Mouse (Mus musculus) layer of hippocampus, adult 9-11 months (tissue): ENCODE results near the gene Eef1akmt1.

Source experiments
- DNase-seq: peaks from one replicate; pipeline ENCODE4 v3.0.0; 2022

Gene Eef1akmt1

DNA sequence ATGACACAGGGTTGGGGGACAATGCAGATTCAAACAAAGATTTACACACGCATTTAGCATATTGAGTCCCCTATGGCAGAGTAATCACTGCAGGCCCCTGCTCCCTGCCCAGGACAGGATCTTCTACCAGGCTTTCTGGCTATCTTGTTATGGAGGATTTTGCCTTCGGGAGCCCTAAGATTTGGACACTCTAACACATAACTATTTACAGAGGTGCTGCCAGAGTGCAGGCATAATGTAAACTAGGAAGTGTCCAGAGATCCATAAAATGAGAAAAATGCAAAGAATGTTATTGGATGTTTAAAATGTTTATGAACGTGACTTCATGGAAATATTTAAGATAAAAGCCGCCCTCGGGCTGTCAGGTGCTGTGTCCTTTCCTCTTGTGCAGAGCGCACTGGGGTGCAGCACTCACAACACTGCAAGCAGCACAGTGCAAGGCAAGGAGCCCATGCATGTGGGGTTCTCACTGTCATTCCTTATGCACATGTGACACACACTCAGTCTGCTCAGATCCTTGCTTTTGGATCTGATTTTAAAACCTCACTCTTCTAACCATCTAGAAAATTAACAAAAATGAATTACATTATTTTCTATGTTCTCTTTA lies 56.2 kb downstream of the Eef1akmt1 start:
- no peak for DNase-seq

DNA sequence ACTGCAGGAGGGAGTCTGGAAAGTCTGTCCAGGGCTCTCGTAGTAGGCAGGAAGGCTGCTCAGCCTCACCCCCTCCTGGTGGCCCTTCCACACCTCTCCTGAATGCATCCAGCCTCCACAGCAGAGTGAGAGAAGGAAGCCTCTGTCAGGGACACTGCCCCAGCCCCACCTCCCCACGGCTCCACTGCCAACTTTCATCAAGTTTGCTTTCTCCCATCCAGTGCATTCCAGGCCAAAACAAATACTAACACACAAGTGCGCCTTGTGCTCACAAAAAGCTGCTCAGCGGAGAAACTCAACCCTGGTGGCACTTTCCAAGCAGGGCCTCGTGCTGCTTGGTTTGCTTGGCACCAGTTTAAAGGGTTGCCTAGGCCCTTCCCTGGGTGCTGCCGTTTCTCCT lies 61.9 kb downstream of the Eef1akmt1 start:
- DNase-seq: peak; percentile 35

DNA sequence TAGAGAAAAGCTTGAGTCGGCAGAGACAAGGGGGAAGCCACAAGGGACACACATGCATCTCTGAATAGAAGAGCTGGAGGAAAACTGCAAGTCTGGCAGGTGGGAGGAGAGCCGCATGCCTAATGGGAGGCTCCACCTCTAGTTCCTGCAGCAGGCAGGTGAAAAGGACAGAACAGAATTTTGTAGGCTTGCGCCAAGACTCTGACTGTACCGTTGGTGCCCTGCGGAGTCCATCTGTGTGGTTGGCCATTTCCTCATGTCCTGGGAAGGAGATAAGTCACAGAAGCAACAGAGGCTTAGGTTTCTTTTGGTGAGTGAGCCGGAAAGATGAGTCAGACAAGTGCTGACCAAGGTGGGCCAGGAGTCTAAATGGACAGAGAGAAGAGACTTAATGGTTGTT lies 67.7 kb downstream of the Eef1akmt1 start:
- no peak for DNase-seq
